Mouse (Mus musculus) heart, embryonic 14.5 days (tissue): ENCODE data around the gene Jarid2. TPM values are rescaled to one million over a fixed set of nuclear protein-coding genes. Genes with fewer than 3 reads are reported as not detected.

ENCODE experiments used
- ATAC-seq: fragments of 200-750 bp; cut with Nextera tagmentation; 2 replicates; pipeline ENCODE4 v1.8.0; 2017; ENCODE audit warnings: low read depth, moderate TSS enrichment; ENCODE audit not compliant: insufficient number of reproducible peaks, insufficient read depth, low FRiP score
- H3K27ac ChIP-seq, 2 experiments: fragments of 200-500 bp in 1 of 2; fragments of 300-500 bp in 1 of 2; sonication (generic) in 1 of 2; replicated peaks in 1 of 2; 2 replicates each; pipeline ENCODE4 v1.5.1; 2012 to 2014; ENCODE audit warnings: low read depth in 2 of 2, low read length in 2 of 2, control low read depth in 1 of 2, mild to moderate bottlenecking in 1 of 2, mixed read lengths in 1 of 2; ENCODE audit not compliant: control insufficient read depth in 1 of 2, insufficient read depth in 1 of 2
- H3K27me3 ChIP-seq: fragments of 300-500 bp; sonication (generic); 2 replicates; pipeline ENCODE4 v1.6.1; 2014; ENCODE audit warnings: mild to moderate bottlenecking, low read length, control low read depth; ENCODE audit not compliant: control insufficient read depth, insufficient read depth
- H3K36me3 ChIP-seq: fragments of 300-500 bp; sonication (generic); 2 replicates; pipeline ENCODE4 v1.6.1; 2014; ENCODE audit warnings: mild to moderate bottlenecking, control low read depth, low read length, mixed read lengths; ENCODE audit not compliant: control insufficient read depth, insufficient read depth
- H3K4me1 ChIP-seq, 2 experiments: fragments of 200-500 bp in 1 of 2; fragments of 300-500 bp in 1 of 2; sonication (generic) in 1 of 2; 2 replicates each; pipeline ENCODE4 v1.6.1; 2012 to 2014; ENCODE audit warnings: low read length in 2 of 2, control low read depth in 1 of 2, mixed read lengths in 1 of 2; ENCODE audit not compliant: control insufficient read depth in 2 of 2, insufficient read depth in 2 of 2
- H3K4me2 ChIP-seq: fragments of 300-500 bp; sonication (generic); 2 replicates; pipeline ENCODE4 v1.6.1; 2014; ENCODE audit warnings: mild to moderate bottlenecking, low read length
- H3K4me3 ChIP-seq, 2 experiments: fragments of 200-500 bp in 1 of 2; fragments of 300-500 bp in 1 of 2; sonication (generic) in 1 of 2; 2 replicates each; pipeline ENCODE4 v1.5.1; 2012 to 2014; ENCODE audit warnings: low read length in 2 of 2, mild to moderate bottlenecking in 2 of 2, control low read depth in 1 of 2, low read depth in 1 of 2, moderate library complexity in 1 of 2; ENCODE audit not compliant: control insufficient read depth in 1 of 2, insufficient read depth in 1 of 2
- H3K9ac ChIP-seq: fragments of 300-500 bp; sonication (generic); 2 replicates; pipeline ENCODE4 v1.6.1; 2014; ENCODE audit warnings: mild to moderate bottlenecking, low read length
- H3K9me3 ChIP-seq: fragments of 300-500 bp; sonication (generic); 2 replicates; pipeline ENCODE4 v1.6.1; 2016; ENCODE audit warnings: low read length, control low read depth; ENCODE audit not compliant: control insufficient read depth
- WGBS: fragments of 180-500 bp; shearing (Covaris S2); extraction: QIAGEN DNeasy Blood & Tissue Kit; methylation state at CpG from one replicate; pipeline ENCODE4 v1.1.7; 2014; 5-methylcytosine and 5-hydroxymethylcytosine counted together
- polyA plus RNA-seq: library from polyadenylated mRNA; unstranded; fragments of >200 nt; fragmentation: Nextera tagmentation; extraction: Ambion mirVana; gene quantifications from 2 replicates; pipeline ENCODE4 v1.2.1, GENCODE M21; 2014

The Jarid2 gene
- polyA plus RNA-seq, 1 experiment from 2014 or later = 17.4 TPM

DNA sequence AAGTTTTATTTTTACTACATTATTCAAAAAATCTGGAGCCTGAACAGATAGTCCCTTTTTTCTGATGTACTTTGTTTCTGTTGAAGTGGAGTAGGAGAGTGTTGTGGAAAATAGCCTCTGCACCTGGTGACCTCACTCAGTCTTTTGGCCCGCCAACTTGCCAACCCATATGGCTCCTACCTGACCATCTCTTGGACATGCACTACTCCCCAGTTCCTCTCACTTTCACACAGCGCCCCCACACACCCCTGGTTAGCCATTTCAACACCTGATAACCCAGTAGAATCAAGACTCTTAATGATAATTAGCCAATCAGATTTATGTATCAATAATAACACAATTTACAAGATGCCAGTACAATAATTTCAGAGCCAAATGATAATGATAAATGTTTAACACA, 156.9 kb downstream of the Jarid2 start:
- no peak overlapping the region for H3K4me2 ChIP-seq
- no peak overlapping the region for H3K27ac ChIP-seq
- ATAC-seq = no peak
- no peaks in the 10 kb centered on the region for H3K9me3 ChIP-seq
- WGBS = 90% methylated on average over 2 of the region's 2 CpGs
- H3K4me1 ChIP-seq = peaks cover 0 to 6% of the 10 kb centered on the region in 2 experiments; a peak in 1 of 4 replicates
- H3K4me3 ChIP-seq = no peak overlapping the region
- peaks cover 24% of the 10 kb centered on the region for H3K36me3 ChIP-seq
- no peaks in the 10 kb centered on the region for H3K27me3 ChIP-seq
- no peak overlapping the region for H3K9ac ChIP-seq

DNA sequence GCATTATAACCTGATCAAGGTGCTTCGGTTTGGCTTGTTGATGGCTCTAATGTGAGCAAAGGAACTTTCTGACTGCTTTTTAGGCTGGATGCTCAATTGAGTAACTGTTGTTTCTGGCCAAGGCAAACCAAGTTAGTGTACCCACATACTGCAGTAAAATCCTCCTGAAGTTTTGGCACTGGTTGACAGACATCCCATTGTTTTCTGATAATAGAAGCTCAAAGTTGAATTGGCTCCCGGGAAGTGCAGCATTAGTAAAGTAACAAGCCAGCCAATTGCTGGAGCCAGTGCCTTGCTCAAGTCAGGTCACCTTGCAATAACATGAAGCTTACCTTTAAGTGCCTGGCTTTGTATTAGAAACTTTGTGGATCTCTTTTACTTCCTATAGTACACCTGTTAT, 161.3 kb downstream of the Jarid2 start:
- WGBS = 60% methylated on average over 2 of the region's 2 CpGs
- Histone ChIP-seq H3K9ac (no peak overlapping the region), H3K36me3 (peaks cover 19% of the 10 kb centered on the region), H3K9me3 (no peaks in the 10 kb centered on the region), H3K4me2 (no peak overlapping the region), H3K4me1 (peaks cover 0 to 13% of the 10 kb centered on the region in 2 experiments; a peak in 2 of 4 replicates), H3K4me3 (no peak overlapping the region), H3K27ac (no peak overlapping the region), H3K27me3 (no peaks in the 10 kb centered on the region)
- no peak for ATAC-seq

DNA sequence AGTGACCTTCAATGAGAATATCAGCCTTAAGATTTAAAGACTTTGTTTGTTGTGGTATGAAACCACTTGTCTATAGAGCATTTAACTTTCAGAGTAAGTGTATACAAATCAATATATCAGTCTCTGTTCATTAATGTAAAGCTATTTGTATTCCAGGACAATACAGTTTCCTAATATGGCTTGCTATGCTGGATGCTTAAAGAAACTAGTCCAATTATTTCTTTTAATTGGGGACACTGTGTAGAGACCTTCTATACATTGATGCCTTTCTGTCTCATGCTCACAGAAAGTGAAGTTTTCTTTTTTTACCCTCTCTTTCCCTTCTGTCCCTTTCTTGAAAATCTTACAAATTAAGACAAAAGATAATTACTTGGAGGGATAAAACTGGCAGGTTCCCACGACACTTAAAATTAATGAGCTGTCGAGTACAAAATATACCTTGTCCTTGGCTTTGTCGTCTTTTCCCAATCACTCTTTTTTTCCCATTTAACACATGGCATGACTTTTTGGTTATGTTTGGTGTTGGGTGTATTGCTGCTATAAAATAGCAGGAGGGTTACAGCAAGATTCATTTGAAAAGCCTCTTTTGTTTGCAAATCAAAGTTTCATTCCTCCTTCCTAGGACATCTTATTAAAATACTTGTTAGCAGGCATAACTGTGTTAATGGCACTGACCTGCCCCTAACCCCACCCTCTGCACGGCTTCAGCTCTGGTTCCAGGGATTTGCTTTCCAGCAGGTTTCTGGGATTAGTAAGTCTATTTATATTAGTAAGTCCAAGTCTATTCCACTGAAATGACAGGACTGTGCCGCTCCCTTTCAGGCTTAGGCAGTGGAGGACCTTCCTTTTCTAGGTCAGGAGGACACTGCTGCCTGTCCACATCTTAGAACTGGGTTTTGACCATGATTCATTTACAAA, 162.8 kb downstream of the Jarid2 start:
- ATAC-seq = no peak
- Histone ChIP-seq H3K9ac (no peak overlapping the region), H3K4me3 (no peak overlapping the region), H3K9me3 (no peaks in the 10 kb centered on the region), H3K4me1 (peaks cover 0 to 13% of the 10 kb centered on the region in 2 experiments; a peak in 2 of 4 replicates), H3K4me2 (no peak overlapping the region), H3K36me3 (peaks cover 22% of the 10 kb centered on the region), H3K27ac (no peak overlapping the region), H3K27me3 (no peaks in the 10 kb centered on the region)
- 67% methylated on average over 5 of the region's 5 CpGs for WGBS

DNA sequence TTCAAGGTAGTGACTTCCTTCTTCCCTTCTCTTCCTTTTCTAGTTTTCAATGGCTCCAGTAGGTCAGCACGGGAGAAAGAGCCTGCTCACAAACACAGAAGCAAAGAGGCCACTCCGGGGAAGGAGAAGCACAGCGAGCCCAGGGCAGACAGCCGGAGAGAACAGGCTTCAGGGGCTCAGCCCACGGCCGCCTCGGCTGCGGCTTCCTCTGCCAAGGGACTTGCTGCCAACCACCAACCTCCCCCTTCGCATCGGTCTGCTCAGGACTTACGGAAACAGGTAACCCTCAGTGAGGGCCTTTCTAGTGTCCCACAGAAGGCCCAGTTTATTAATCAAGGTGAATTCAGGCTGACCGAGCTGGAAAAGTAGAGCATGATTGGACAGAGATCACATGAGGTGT, 166.9 kb downstream of the Jarid2 start:
- Histone ChIP-seq H3K36me3 (peaks cover 40% of the 10 kb centered on the region), H3K4me2 (no peak overlapping the region), H3K4me1 (peaks cover 0 to 8% of the 10 kb centered on the region in 2 experiments; a peak in 1 of 4 replicates), H3K9ac (no peak overlapping the region), H3K27ac (no peak overlapping the region), H3K9me3 (no peaks in the 10 kb centered on the region), H3K4me3 (no peak overlapping the region), H3K27me3 (no peaks in the 10 kb centered on the region)
- no peak for ATAC-seq
- WGBS = 93% methylated on average over 12 of the region's 12 CpGs

DNA sequence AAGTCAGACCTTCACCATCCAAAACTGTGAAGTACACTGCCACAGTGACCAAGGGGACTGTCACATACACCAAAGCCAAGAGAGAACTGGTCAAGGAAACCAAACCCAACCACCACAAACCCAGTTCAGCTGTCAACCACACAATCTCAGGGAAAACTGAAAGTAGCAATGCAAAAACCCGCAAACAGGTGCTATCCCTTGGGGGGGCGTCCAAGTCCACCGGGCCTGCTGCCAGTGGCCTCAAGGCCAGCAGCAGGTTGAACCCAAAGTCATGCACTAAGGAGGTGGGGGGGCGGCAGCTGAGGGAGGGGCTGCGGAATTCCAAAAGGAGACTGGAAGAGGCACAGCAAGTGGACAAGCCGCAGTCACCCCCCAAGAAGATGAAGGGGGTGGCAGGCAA, 173.0 kb downstream of the Jarid2 start:
- Histone ChIP-seq H3K36me3 (peaks cover 62% of the 10 kb centered on the region), H3K4me1 (peaks cover 2 to 8% of the 10 kb centered on the region in 2 experiments; a peak in 3 of 4 replicates), H3K4me3 (no peak overlapping the region), H3K27me3 (no peaks in the 10 kb centered on the region), H3K4me2 (no peak overlapping the region), H3K27ac (no peak overlapping the region), H3K9me3 (no peaks in the 10 kb centered on the region), H3K9ac (no peak overlapping the region)
- 89% methylated on average over 6 of the region's 6 CpGs for WGBS
- ATAC-seq = no peak

DNA sequence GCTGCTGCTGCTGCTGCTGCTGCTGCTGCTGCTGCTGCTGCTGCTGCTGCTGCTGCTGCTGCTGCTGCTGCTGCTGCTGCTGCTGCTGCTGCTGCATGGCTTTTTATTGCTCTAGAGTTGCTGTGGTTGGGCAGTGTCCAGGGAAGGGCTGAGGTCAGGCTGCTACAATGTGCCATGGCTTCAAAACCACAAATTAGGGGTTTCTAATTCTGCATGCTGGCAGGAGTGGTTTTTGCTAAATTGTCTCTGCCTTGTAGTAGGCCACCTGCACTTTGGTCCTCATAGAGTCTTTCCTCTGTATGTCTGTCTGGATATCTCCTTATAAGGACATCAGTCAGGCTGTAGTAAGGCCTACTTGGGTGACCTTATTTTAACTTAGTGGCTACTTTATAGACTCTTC, 174.1 kb downstream of the Jarid2 start:
- H3K36me3 ChIP-seq = peaks cover 55% of the 10 kb centered on the region

DNA sequence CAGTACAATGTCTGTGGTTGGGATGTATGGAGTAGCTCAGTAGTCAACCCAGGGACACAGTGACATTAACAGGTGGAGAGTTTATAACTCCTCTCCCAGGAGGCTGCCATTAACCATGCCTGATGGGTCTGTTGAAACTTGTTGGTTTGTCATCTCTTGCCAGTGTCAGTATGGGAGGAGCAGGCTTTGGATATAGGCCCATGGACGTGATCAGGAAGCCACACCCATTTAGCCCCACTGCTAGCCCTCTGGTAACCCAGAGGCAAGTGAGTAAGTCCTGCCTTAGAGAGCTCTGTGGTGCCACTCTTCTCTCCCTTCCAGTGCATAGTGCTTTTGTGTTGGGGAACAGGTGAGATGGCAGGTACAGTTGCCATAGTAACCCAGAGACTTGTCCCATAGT, 175.0 kb downstream of the Jarid2 start:
- Histone ChIP-seq H3K36me3 (peaks cover 55% of the 10 kb centered on the region), H3K27me3 (no peaks in the 10 kb centered on the region)

More for the DNA sequence above, 174.1 kb downstream of the Jarid2 start:
- H3K4me1 ChIP-seq = peaks cover 6 to 19% of the 10 kb centered on the region in 2 experiments; a peak in 3 of 4 replicates
- no peaks in the 10 kb centered on the region for H3K27me3 ChIP-seq
- no peak overlapping the region for H3K4me2 ChIP-seq
- no peak overlapping the region for H3K4me3 ChIP-seq
- no peak for ATAC-seq
- no peak overlapping the region for H3K27ac ChIP-seq
- no peaks in the 10 kb centered on the region for H3K9me3 ChIP-seq
- H3K9ac ChIP-seq = no peak overlapping the region

More for the DNA sequence above, 175.0 kb downstream of the Jarid2 start:
- 54% methylated on average over 1 of the region's 1 CpGs for WGBS
- Histone ChIP-seq H3K27ac (no peak overlapping the region), H3K4me3 (no peak overlapping the region), H3K9me3 (no peaks in the 10 kb centered on the region), H3K4me1 (peaks cover 6 to 25% of the 10 kb centered on the region in 2 experiments; a peak in 3 of 4 replicates), H3K9ac (no peak overlapping the region), H3K4me2 (no peak overlapping the region)
- ATAC-seq = no peak
